Mouse (Mus musculus) thymus, postnatal 36 days (tissue): Measurements from ENCODE around the gene Psmc3.
"Not testable (repeated sequence)": the region's sequence is repeated elsewhere in the genome, so short reads cannot be mapped to it uniquely, and the experiment has no call there.

ENCODE experiments used
- DNase-seq, 2 experiments: peaks; one replicate each; pipeline ENCODE4 v3.0.0; 2022; ENCODE audit warnings: mixed read lengths in 2 of 2

Psmc3 gene

DNA sequence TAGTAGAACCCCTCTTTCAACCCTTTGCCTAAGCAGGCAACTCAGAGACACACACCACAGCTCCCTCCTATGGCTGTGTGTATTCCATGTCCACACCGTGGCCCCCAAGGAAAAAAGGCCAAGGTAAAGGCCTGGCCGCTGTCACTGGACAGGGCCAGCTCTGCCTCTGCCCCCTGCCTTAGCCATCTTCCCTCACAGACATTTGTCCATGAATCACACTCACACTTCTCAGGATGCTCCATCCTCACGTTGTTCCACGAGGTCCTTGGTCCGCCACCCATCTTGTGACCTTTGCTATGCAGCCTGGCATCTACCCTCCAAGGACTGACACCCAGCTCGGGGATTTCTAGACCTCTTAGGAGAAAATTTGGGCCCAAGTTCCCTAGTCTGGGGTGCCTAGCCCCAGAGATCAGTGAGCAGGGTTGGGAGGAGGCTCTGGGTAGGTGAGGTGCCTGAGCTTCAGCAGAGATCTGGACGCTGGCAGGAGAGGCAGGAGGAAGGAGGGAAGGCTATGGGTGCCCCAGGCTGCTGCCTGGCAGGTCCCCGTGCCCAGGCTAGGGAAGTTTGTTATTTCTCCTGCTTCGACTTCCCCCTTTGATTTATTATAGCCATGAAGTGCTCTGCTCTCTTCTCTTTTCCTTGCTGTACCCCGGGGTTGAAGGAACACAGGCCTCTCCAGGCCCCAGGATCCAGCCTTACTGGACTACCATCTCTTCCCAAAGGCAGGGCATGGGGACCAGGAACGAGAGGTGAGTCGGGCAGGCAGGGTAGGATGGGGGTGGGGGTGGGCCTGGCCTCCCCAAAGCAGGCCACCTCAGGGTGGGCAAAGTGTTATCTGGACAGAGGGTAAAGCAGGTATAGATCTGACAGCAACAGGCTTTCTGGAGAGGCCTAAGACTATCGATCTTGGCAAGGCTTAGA lies 28.2 kb downstream of the Psmc3 start, which contains the start of gene Spi1:
Gene Spi1 (plus strand): TSS at position 616 of the 921 bp plus-strand sequence.
- no peak for DNase-seq

DNA sequence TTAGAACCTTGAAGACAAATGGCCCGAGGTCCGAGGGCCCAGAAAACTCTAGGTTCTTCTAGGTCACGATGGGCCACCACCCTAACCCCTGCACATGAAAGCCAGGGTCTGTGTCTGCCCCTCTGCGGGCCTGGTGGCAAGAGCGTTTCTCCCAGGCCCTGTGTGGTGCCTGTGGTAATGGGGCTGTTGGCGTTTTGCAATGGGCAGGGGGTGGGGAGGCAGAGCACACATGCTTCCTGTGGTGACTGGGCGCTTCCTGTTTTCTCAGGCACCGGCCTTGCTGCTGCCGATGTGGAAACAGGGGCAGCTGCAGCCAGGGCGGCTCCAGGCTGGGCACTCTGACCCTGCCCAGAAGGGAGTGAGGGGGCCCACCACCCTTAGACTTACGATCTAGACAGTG lies 29.0 kb downstream of the Psmc3 start:
- DNase-seq = peak; percentile 67 to 80

DNA sequence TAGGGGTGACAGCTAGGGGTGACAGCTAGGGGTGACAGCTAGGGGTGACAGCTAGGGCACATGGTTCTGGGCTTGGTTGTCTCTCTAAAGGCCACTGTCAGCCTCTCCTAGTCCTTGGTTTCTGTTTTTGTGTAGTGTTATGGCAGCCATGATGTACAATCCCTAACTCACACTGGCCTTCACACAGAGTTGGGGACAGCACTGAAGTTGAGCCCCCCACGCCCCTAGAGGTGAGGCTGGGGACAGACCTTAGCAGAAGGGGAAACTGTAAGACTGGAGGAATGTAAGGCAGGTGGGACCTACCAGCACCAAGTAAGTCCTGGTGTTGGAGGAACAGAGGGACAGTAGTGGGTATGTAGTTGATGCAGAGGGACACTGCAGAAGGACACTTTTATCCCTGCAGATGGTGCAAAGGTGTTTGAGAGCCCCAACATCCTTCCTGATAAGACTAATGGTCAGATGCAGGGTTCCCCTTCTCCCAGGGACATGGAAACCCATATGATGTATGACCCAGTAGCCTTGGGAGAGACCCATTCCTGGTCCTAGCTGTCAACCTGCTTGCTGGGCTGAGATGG lies 29.6 kb downstream of the Psmc3 start:
- DNase-seq = peak in 1 of 2 experiments; percentile 19

DNA sequence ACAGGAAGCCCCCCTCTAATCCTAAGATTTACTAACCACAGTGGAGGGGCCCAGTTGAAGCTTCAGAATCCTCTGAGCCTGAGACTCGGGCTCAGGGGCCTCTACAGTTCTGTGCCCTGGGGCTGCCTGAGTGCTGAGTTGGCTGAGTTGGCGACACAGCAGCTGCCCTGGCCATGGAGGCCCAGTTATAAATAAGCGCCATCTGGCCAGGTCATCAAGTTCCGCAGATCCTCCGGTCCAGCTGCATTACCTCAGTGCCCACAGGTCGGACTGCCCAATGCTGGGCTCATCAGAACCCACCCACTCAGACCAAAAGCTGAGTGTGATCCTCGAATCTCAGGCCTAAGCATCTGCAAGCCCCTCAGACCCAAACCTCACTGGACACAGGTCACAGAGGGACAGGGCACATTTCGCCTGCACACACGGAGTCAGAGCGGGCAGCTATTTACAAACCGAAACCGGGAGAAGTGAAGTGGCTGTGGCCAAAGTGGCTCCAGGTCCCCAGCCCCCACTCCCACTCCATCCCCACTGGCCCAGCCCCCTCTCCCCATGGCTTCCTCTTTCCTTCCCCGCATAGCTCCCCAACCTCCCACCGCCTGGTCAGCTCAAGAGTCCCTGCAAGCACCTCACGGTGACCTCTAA lies 30.5 kb downstream of the Psmc3 start:
- no peak for DNase-seq

DNA sequence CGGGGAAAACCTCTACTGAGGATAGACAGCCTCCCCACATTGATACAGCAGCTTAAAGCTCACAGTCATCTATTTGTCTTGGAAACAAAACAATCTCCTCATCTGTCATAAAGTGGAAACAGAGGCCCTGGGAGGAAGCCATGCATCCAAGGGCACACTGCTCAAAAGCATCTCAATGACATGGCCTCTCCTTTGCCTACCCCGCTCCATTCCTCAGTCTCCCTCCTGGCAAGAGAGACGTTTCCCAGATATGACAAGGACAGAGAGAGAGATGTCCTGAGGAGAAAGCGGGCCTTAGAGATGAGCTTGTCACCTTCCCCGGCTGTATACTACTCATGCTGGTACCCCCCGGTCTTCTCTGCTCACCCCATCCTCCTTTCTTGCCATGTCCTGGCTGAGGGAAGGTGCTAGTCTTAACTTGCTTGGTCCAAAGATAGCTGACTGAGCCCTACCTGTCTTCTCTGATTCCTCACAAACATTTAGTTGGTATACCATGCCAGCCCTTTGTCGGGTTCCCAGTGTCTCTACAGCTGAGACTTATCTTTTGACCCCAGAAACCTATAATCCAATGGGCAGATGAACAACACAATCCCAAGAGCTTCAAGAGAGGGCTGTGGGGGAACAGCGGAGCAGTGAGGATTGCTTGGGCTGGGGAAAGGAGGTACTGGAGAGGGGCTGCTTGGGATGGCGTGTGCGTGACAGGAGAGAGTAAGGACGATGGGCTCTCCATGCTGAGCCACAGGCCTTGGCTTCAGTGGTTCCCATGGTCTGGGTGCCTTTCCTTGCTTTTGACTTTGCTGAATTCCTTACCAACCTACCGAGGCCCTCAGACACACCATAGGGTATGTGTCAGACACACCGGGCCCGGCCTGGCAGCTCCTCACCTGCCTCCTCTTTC lies 31.9 kb downstream of the Psmc3 start:
- DNase-seq = no peak

DNA sequence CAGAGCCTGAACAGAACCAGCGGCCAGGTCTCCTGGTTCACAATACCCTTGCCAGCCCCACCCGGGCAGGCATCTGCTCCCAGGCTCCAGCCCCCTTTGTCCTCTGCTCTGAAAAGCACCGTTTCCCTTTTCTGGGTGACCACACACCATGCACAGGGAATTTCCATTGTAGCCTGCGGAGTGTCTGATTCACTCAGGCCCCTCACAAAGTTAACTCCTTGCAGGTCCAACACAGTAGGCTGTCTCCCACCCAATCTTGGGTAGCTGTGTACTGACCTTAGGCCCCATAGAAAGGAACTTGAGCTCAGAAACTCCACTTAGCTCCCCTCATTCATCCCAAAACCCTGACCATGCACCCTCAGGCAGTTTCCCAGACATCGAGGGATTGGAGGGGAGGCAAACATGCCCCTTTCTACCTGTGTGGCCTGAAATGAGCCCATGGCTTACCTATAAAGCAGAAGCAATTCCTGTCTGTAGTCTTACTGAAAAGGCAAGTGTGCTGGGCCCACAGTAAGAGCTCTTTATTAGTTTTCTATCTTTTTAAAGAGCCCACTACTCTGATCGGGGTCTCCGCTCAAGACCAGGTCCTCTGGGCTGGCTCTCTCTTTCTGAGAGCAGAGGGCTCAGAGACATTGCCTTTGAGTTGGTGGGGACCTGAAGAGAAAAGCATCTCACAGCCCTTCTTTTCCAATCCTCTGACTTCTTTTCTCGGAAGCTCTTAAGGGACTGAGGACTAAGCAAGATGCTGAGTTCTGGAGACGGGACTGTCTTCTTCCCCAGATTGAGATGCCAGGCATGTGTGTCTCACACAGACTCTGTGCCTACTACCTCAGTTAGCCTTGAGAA lies 32.8 kb downstream of the Psmc3 start:
- DNase-seq = no peak

DNA sequence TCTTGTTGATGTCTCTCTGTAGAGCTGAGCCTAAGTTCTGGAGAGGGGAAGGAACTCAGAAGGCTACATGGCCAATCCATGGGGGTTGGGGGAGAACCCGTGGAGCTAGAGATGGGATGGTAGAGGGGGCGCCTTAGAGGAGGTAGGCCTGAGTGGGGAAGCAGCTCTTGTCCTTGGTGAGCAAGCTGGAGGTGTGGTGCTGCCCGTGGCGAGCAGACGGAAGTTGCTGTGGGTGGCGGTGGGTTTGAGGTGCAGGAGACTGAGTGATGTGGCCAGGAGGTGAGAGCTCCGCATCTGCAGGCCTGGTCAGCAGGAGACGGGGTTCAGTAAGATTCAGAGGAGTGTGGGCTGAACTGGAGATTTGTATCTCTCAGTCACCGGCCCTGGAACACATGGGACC lies 33.6 kb downstream of the Psmc3 start:
- DNase-seq = peak in 1 of 2 experiments; percentile 31

DNA sequence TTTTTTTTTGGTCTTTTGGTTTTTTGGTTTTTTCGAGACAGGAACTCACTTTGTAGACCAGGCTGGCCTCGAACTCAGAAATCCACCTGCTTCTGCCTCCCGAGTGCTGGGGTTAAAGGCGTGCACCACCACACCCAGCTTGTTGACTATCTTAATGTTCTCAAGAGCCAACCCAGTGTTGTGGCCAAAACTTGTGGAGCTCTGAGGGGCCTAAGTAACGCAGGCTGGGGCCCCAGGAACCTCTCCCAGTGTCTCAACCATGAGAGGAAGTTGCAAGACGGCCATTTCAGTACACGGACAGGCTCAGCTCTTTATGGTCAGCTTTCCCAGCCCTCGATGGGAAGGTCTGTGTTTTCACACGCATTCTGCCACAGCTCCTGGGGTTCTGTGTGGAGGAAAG lies 35.2 kb downstream of the Psmc3 start:
- DNase-seq = no peak

DNA sequence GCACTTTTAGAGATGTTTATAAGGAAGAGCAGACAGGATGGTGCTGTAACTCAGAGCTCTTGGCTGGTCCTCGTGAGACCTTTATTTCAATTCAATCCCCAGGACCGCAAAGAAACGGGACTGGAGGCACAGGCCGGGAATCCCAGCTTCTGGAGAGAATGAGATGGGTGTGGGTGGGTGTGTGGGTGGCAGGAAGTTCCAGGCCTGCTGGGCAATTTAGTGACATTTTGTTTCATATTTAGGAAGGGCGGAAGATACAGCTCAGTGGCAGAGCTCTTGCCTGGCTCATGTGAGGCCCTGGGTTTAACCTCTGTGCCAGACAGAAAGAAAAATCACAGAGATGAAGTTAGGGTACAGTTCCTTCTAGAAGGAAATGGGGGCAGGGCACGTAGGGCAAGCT lies 36.4 kb downstream of the Psmc3 start:
- no peak for DNase-seq

DNA sequence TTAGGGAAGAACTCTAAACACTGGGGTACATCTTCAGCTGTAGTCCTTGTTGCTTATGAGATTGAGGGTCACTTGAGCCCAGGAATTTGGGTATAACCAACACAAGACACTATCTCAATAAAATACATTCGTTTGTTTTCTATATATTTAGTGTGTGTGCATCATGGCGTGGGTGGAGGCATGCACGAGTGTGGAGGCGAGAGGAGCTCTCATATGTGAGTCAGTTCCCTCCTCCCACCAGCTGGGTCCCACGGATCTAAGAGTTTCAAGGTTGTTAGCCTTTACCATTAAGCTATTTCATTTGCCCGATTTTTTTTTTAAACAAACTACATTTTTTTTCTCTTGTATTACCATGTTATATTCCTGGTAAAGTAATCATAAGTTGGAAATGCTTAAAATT lies 37.0 kb downstream of the Psmc3 start:
- no peak for DNase-seq

DNA sequence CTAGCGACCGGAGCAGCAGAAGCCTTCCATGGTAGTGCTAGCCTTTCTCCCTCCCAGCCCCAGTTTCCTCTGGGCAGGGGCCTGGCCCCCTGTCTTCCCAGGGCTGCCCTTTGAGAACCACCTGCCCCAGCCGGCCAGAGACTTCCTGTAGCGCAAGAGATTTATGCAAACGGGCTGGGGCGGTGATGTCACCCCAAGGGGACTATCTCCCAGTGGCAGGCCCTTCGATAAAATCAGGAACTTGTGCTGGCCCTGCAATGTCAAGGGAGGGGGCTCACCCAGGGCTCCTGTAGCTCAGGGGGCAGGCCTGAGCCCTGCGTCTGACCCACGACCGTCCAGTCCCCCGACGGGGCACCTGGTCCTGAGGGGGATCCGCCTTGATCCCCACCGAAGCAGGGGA lies 42.7 kb downstream of the Psmc3 start:
- peak in 1 of 2 experiments; percentile 15 for DNase-seq

DNA sequence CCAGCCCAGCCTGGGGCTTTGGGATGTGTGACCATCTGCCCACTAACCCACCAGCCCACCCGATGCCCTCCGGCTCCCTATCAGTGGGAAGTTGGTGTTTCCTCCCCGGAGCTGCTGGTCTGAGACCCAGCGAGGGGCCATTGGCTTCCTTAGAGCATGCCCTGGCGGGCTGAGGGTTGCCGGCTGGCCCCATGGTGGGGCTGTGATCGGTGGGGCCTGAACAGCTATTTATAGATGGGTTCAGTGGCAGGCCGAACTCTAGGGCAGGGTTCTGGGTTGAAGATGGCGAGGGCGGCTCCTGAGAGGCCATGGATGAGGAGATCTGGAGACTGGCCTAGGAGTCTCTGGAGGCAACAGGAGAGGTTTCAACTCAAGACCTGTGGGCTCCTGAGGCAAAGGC lies 43.2 kb downstream of the Psmc3 start:
- DNase-seq = no peak

DNA sequence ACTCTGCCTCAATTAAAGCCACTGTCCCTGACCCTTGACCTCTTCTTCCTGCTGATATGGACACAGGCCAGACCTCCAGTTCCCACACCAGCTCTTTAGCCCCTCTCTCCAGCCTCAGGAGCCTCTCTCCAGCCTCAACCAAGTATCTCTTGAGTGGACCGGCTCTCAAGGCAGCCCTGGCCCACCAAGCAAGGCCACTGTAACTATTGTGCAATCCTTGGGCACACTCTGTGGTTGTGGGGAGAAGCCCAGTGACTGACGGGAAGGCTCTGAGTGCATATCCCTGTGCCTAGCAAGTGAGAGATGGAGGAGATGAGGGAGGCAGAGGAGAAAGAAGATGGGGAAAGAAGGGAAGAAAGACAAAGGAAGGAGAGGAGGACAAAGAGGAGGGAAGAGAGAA lies 44.3 kb downstream of the Psmc3 start:
- no peak for DNase-seq

DNA sequence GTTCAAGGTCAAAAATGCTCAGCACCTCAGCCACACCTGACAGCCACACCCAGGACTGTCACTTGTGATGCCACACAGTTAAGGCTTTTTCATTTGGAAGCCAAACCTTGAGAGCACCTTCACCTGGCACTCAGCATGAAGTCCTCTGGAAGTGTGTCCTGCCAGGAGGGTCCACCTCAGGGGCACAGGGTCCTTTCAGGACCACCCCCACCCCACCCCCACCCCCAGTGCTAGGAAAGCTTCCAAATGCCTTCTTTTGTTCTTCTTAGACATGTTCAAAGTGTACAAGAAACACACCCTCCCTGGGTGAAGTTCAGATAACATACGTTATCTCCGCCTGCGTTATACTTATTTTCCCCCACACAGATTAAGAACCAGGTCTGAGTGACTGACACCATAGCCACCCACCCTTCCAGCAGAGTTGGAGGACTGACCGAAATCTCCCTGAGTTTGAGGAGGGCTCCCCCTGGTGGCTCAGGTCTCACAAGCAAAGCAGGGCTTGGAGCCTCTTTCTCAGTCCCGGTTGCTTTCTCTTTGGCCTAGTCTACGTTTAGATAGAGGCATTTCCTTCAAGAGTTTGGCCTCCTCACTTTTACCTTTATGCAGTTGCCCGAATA lies 47.4 kb downstream of the Psmc3 start:
- DNase-seq = peak; percentile 86 to 90

DNA sequence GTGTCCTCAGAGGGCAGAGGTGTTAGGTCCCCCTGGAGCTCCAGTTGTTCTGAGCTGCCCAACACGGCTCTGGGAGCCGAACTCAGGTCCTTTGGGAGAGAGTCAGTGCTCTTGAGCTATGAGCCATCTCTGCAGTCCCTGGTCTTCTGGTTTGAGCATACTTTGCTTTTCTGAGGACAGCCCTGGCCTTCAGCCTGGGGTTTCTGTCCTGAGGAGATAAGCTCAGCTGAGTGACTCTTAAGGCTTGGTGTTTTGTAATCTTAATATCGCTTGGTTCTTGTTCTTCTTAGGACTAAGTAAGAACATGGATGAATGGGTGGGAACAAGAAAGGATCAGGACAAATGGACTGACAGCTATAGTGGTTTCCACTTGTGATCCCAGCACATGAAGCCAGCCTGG lies 54.3 kb downstream of the Psmc3 start:
- DNase-seq = no peak

DNA sequence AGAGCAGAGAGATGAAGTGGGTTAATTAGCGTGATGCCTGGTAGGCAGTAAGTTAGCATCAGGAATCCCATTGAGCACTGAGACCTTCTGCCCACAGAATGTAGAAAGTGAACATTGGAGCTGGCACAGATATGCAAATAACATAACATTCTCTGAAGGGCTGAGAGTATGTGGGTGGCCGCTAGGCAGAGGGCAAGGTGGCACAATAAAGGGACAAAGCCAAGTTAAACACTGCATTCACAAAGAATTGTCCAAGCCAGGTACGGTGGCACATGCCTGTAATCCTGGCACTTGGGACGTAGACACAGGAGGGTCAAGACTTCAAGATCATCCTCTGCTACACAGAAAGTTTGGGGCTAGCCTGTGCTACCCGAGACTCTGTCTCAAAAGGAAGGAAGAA lies 55.4 kb downstream of the Psmc3 start:
- DNase-seq = no peak

DNA sequence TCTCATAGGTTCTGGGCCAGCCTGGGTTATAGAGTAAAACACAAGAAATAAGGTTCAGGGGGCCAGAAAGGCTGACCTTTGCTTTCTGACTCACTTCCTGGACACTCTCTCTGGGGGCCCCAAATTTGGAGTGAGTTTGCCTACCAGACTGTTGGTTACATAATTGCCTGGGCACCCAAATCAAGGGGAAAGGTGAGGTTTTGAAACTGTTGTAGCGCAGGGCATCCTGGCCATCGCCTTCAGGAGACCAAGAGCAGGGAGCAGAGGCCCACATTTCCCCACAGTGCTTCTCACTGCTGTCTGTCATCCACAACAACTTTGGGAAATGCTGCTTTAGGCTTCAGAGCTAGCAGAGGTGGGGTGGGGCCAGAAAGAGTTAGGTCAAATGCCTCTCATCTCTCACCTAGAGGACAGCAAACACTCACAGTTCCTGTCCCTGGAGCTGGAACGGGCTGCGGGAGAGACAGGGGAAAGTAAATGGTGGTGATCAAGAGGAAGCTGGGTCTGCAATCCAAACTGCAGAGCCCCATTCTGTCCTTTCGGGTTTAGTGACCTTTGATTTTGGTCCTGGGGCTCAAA lies 56.1 kb downstream of the Psmc3 start:
- DNase-seq = no peak

DNA sequence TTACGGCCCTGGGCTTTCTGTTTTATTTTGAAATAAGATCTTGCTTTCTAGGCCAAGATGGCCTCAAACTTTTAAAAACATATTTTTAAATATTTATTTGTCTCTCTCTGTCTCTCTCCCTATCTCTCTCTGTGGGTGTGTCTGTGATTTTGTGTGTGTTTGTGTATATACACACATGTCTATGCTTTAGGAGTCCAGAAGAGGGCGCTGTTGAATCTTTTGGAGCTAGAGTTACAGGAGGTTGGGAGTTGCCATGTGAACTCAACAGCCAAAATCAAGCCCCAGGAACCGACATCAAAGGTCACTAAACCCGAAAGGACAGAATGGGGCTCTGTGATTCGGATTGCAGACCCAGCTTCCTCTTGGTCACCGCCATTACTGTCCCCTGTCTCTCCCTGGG lies 56.6 kb downstream of the Psmc3 start:
- no peak for DNase-seq

DNA sequence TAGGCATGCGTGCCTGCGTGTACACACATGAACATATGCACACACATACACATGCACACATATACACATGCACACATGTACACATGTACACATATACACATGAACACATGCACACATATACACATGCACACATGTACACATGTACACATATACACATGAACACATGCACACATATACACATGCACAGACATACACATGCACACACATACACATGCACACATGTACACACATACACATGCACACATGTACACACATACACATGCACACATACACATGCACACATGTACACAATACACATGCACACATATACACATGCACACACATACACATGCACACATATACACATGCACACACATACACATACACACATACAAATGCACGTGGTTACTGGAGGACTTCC lies 58.0 kb downstream of the Psmc3 start:
- DNase-seq = not testable (repeated sequence)

DNA sequence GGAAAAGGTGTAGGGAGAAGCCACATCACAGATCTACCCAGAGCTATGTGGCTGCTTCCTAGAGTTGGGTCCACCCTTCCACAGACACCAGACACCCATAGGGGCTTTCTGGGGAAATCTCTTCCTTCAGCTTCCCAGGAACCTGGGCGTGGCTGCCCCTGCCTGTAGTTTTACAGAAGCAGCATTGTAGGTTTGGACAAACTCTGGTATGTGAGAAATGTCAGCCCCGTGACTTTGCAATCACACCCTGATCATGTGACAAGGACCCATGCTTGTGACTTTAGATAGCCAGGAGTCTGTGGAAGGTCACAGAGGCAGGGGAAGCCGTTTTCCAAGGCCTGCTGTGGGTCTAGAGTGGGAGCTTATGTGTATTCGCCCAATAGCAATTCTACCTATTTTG lies 58.7 kb downstream of the Psmc3 start:
- no peak for DNase-seq

DNA sequence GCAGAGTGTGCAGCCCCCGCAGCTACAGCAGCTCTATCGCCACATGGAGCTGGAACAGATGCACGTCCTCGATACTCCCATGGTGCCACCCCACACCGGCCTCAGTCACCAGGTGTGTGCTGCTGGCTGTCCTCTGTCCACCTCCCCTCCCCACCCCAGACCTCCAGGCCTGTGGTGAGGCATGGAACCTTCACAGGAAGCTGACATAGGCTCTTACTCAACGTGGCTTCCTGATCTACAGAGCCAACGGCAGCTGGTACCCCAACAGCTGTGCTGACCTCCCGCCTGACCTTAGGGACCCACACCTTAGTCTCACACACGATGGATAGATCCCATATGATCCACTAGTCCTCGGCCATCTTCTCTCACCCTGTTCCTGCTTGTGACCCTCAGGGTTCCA lies 59.5 kb downstream of the Psmc3 start:
- no peak for DNase-seq
